Mouse (Mus musculus) brown adipose tissue, adult 24 weeks (tissue): ENCODE measurements around the gene Ambra1. TPM values are rescaled to one million over a fixed set of nuclear protein-coding genes. Genes with fewer than 3 reads are reported as not detected.

Source experiments
- H3K27ac ChIP-seq: fragments of 200-500 bp; replicated peaks from 2 replicates; pipeline ENCODE4 v1.5.1; 2012; ENCODE audit warnings: low read depth, mild to moderate bottlenecking, low read length
- H3K4me1 ChIP-seq: fragments of 200-500 bp; 2 replicates; pipeline ENCODE4 v1.6.1; 2012; ENCODE audit warnings: low read length, mixed read lengths; ENCODE audit not compliant: control insufficient read depth, insufficient read depth, insufficient read length
- H3K4me3 ChIP-seq: fragments of 200-500 bp; 2 replicates; pipeline ENCODE4 v1.5.1; 2012; ENCODE audit warnings: low read depth, mild to moderate bottlenecking, low read length, moderate library complexity; ENCODE audit not compliant: insufficient read depth
- polyA plus RNA-seq: library from polyadenylated mRNA; stranded (reverse); fragments of >200 nt; gene quantifications from 2 replicates; pipeline ENCODE4 v1.2.4, GENCODE M21; 2012; ENCODE audit not compliant: missing spikeins, insufficient read depth, insufficient read length

Gene Ambra1
- polyA plus RNA-seq, 1 experiment: 6.9 TPM

DNA sequence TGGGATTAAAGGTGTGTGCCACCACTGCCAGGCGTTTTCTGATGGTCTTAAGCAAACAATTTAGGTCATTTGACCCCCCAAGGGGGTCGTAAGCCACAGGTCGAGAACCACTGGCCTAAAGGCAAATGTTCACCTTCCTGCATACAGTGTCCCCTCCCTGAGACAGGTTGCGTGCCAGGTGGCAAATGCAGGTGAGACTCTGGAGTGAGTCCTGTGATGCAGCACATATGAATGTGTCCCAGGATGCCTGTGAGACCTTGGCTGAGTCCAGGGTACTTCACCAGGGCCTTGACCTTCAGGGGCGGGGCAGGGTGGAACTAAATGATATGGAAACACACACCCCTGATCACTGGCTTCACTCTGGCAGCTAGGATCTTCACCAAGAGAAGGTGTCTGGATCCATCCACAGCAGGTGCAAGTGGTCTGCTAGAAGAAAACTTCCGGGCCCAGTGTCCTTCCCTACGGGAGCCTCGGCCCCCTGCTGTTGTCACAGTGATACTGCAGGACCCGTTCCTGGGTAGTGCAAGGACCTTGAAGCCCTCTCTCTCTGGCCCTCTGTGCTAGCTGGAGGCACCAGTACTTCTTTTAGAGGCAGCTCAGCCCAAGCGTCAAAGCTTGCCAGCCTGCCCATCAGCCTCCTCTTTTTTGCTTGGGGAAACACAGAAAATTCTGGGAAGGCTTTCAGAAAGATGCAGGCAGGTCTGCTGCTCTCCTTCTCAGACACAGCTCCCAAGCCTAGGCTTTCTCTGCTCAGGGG lies 228.9 kb downstream of the Ambra1 start:
- Histone ChIP-seq H3K4me3 (no peak overlapping the region), H3K4me1 (peaks cover 44% of the 10 kb centered on the region), H3K27ac (no peak overlapping the region)

DNA sequence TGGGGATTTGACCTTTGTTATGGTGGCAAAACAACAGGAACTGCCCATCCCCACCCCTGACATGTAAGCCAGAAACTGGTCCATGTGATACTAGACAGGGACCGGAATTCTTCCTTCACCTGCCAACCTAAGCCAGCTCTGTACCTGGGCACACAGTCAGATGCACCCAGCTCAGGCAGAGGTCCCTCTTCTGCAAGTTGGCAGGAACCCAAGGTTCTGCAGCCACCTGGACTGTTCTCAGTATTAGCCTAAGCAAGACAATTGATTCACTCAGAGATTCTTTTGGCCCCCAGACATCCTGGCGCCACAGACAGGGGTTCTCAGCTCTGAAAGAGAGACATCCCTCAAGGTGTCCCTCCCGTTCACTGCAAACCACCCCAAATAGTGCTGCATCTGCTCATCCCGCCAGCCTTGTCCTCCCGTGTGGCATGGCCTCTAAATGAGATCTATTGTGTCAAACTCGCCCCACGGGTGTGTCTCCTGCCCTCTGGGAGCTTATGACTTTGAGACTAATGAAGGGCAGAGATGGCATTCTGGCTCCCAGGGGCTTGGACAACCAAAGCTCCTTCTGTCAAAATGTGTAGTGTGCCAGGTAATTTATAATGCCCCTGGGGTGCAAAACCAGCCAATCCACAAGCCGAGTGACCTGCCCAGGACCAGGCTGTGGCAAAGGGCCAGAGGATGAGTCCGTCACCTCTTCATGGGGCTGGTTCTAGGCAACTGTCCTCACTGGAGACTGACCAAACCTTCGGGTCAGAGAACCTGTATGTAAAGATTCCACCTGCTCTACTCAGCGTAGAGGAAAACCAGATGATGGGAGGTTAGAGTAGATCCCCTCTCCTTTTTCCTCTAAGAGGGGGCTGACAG lies 229.8 kb downstream of the Ambra1 start:
- H3K27ac ChIP-seq: peak overlapping the region; percentile 17; the same call in 1 of the 2 replicates
- peaks cover 39% of the 10 kb centered on the region for H3K4me1 ChIP-seq
- no peak overlapping the region for H3K4me3 ChIP-seq

DNA sequence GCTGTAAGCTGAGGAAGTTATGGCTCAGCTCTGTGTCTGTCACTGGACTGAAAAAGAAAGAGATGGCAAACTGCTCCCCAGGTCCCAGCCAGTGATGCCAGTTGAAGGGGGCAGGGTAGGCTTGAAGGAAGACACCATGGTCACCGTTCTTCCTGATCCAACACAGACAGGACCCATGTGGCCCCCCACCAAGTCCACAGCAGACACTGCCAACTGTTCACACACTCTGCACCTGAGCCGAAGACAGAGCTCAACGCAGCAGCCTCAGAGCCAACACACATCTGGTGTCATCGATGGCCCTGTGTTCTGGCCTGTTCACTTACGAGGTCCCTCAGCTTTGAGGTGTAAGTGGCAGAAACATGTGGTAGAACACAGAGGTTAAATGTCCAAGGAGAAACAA lies 230.5 kb downstream of the Ambra1 start:
- peaks cover 34% of the 10 kb centered on the region for H3K4me1 ChIP-seq
- H3K4me3 ChIP-seq: no peak overlapping the region
- H3K27ac ChIP-seq: no peak overlapping the region; the same call in 1 of the 2 replicates

DNA sequence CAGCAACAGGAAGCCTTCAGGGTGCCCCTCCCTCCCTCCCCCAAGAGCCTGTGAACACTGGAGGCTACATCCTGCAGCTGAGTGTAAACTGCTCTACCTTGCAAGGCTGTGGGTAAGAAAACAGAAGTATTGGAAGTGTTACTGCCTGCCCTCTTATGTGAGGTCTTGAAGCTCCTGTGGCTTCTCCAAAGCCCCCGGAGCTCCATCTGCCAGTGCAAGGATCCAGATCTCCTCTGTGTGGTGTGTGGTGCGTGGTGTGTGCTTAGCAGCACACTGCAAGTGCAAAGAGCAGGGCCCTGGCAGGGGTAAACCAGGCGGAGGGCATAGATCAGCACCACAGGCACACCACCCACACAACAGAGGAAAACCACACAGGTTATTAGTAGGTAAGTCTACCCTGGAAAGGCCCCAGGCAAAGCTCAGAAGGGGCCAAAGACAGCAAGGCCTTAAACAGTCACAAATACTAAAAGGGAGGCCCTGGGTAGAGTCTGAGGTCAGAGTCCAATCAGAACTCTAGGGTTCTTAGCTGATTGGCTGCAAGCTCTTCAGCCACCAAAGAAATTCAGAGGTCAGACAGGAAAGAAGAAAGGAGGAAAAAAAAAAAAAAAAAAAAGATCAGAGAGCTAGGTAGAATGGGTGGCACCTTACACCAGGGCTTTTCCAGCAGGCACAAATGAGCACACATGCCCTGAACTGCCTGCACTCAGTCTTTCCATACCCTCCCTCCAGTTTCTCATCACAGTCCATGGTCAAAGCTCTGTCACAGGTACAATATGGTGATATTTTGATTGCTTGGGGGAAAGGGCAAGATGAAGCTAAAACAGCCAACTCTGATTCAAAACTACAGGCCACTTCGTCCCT lies 232.2 kb downstream of the Ambra1 start:
- Histone ChIP-seq H3K27ac (no peak overlapping the region), H3K4me3 (peak overlapping the region; percentile 76), H3K4me1 (peaks cover 26% of the 10 kb centered on the region)

DNA sequence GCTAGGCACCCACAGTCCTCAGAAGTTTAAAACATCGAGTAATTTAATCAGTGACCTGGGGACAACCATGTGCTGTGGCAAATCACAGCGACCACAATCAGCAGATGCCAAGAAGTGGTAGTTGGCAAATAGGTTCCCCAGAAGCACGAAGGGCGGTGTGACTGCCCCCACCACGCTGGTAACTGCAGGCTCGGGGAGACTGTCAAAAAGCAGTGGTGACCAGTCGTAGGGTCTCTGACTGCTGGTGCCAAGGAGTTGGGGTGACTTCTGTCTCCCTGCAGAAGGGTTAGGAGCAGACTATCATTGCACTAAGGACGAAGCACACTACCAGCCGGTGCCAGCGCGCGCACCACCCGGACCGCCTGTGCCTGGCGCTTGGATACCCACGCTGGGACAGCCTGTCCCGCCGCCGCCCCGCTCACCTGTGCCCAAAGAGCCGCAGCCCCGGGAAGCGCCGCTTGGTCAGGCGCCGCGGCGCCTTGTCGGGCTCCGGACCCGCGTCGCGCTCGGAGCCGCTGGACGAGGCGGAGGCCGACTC lies 233.0 kb downstream of the Ambra1 start:
- peaks cover 26% of the 10 kb centered on the region for H3K4me1 ChIP-seq
- H3K27ac ChIP-seq: no peak overlapping the region
- H3K4me3 ChIP-seq: peak overlapping the region; percentile 76

DNA sequence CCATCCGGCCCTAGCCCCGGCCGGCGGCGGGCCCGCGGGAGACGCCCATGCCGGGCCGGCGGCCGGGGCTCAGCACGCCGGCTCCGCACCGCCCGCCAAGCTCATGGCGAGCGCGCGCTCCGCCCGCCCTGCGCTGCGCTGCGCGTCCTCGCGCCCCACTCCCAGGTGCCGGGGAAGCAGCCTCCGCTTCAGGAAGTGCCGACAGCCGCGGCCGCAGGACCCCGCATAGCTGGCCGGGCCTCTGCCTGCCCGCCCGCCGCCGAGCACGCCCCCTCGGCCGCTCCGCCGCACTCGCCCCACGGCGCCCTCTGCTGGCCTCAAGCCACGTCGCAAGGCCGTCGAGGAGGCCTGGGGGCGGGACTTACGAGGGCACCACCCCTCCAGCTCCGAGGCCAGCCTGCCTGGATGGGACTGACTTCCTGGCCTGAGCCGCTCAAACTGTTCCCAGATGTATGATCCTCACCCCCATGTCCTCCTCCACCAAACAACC lies 233.6 kb downstream of the Ambra1 start:
- Histone ChIP-seq H3K4me1 (peaks cover 30% of the 10 kb centered on the region), H3K4me3 (peak overlapping the region; percentile 76), H3K27ac (peak overlapping the region; percentile 71)

DNA sequence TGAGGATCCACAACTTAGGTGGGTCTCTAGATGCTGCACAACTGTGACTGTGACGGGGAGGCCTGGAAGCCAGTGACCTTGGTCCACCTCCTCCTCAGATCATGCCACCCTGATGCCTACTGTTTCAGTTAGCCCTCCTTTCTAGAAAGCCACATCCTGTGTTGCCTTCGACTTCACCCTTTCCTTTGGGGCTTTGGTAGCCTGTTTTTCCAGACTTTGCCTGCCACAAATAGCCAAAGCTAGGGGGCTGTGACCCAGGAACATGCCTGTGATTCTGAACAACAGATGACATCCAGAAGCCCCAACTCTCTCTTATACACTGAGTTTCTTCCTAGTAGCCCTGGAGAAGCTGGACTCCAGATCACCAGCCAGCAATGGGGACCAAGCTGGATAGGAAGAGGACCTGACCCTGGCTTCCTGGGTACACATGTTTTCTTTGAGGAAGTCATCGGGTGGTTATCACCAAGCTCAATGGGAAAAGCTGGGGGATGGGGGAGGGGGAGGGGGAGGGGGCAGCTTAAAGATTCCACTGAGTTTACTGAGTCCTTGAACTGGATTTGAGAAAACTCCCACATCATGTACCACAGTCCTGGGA lies 234.8 kb downstream of the Ambra1 start:
- Histone ChIP-seq H3K27ac (peak overlapping the region; percentile 98), H3K4me1 (peaks cover 27% of the 10 kb centered on the region), H3K4me3 (peak overlapping the region; percentile 76)

DNA sequence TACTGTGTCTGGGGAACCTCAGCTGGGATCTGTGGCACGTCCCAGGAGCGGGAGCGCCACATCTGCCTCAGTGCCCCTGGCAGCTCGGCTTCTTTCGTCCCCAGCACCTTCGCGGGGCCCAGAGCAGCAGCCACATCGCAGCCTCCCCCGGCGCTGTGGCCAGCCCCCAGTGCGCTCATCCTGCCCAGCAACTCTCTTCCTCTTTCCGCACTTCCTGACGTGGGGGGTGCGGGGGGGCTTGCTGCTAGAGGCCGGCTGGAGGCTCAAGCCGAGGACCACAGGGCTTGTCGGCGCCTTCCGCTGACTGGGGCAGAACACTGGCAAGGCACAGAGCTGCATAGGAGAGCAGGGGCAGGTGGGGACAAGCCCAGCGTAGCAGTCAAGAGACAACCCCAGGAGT lies 235.5 kb downstream of the Ambra1 start:
- Histone ChIP-seq H3K4me1 (peaks cover 21% of the 10 kb centered on the region), H3K27ac (peak overlapping the region; percentile 98), H3K4me3 (peak overlapping the region; percentile 76)

DNA sequence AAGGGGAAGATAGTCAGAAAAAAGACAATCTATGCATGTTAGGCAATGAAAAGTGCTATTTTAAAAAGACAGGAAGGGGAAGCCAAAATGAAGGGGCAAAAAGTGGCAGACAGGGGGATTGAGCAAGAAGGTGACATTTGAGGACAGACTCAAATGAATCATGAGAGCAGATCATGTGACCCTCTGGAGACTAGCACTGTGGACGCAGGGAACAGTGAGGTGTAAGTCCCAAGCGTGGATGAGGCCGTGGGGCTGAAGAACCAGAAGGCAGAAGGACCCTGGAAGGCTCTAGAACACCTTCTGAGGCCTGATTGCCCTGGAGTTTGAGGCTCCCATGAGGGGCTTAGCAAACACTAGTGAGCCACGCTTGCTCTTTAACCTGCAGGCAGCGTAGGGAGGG lies 236.4 kb downstream of the Ambra1 start:
- Histone ChIP-seq H3K27ac (peak overlapping the region; percentile 27; the same call in 1 of the 2 replicates), H3K4me3 (no peak overlapping the region), H3K4me1 (peaks cover 23% of the 10 kb centered on the region)

DNA sequence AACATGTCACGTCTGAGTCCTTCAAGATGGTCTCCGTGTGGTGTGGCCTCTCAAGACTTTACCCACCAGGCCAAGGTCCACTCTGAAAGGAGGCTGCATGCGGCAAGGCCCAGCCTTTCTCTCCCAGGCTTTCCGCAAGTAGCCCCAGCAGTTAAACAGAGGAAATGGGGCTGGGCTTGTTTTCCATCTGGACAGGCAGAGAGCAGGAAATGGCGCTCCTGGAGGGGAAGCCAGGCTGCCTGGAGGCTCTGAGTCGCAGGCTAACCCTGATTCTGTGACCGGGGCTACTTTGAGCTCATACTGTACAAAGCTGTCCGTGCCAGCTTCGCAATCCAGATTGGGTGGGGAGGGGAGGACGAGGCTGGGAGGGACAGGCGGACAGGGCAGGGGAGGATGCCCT lies 238.0 kb downstream of the Ambra1 start:
- Histone ChIP-seq H3K27ac (peak overlapping the region; percentile 83), H3K4me1 (peaks cover 23% of the 10 kb centered on the region), H3K4me3 (no peak overlapping the region)

Other genes with a start within 250 kb of the Ambra1 start
- 13.8 and 16.6 TPM in 2 replicates for gene Ckap5, start 203.4 kb upstream of the Ambra1 start, polyA plus RNA-seq
- not detected in 2 replicates for gene F2, start 93.7 kb upstream of the Ambra1 start, polyA plus RNA-seq
- 2.2 and 5.6 TPM in 2 replicates for gene Zfp408, start 80.3 kb upstream of the Ambra1 start, polyA plus RNA-seq
- 20.0 and 38.1 TPM in 2 replicates for gene Arhgap1, start 80.3 kb upstream of the Ambra1 start, polyA plus RNA-seq
- 19.4 and 19.5 TPM in 2 replicates for gene Atg13, start 19.6 kb upstream of the Ambra1 start, polyA plus RNA-seq
- gene Harbi1, start 19.3 kb upstream of the Ambra1 start, polyA plus RNA-seq: 4.4 and 7.8 TPM in 2 replicates
- gene Chrm4, start 197.1 kb downstream of the Ambra1 start, polyA plus RNA-seq: not detected in 2 replicates
- gene Mdk, start 202.2 kb downstream of the Ambra1 start, polyA plus RNA-seq: 1.8 TPM in 1 of 2 replicates, not detected in the other
- not detected in 2 replicates for gene Gm9821, start 215.6 kb downstream of the Ambra1 start, polyA plus RNA-seq
- gene Dgkz, start 245.7 kb downstream of the Ambra1 start, polyA plus RNA-seq: 8.1 and 11.2 TPM in 2 replicates